Mouse (Mus musculus) liver, embryonic 14.5 days (tissue): ENCODE results near the gene Golga1.

ENCODE experiments used
- CTCF ChIP-seq: IDR thresholded peaks from 2 replicates; pipeline ENCODE4 v1.5.1; 2016; ENCODE audit warnings: antibody characterized with exemption, low read depth, control low read depth
- EP300 ChIP-seq: IDR thresholded peaks from 2 replicates; pipeline ENCODE4 v1.6.1; 2016; ENCODE audit warnings: antibody characterized with exemption, low read depth

DNA sequence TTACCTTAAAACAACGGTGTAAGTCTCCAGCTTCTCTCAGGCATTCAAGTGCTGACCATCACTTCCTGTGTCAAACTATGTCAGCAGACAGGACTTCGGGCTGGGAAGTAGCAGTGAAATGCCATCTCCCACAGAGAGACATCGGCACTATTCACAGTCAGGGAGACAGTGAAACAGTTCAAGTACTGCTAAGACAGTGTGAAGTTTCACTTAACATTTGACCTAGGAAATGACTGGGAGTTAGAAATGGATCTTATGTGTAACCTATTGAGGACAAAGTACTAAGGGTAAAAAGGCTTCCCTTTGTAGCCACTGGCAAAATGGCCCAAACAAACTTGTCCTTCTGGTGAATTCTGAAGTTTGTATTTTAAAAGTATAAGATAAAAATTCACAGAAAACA lies 17.4 kb upstream of the Golga1 start:
- TF ChIP-seq CTCF, result no peak
- TF ChIP-seq EP300, result no peak
